Mouse (Mus musculus) forebrain, embryonic 14.5 days (tissue): ENCODE results near the gene Bpifb4. TPM values are rescaled to one million over a fixed set of nuclear protein-coding genes. Genes with fewer than 3 reads are reported as not detected.

Source experiments
- ATAC-seq: fragments of 200-750 bp; cut with Nextera tagmentation; 2 replicates; pipeline ENCODE4 v1.8.0; 2017; ENCODE audit warnings: mild to moderate bottlenecking, moderate library complexity
- DNase-seq: peaks from one replicate; pipeline ENCODE4 v3.0.0-alpha.2; 2015; ENCODE audit warnings: low spot score
- H3K27ac ChIP-seq: fragments of 300-500 bp; sonication (generic); 2 replicates; pipeline ENCODE4 v1.5.1; 2014; ENCODE audit warnings: low read depth, mild to moderate bottlenecking, control low read depth, low read length, moderate library complexity
- H3K27me3 ChIP-seq: fragments of 300-500 bp; sonication (generic); replicated peaks from 2 replicates; pipeline ENCODE4 v1.6.1; 2014; ENCODE audit warnings: low read length, control low read depth, mixed read lengths; ENCODE audit not compliant: control insufficient read depth, insufficient read depth
- H3K36me3 ChIP-seq: fragments of 300-500 bp; sonication (generic); 2 replicates; pipeline ENCODE4 v1.6.1; 2014; ENCODE audit warnings: low read length, control low read depth; ENCODE audit not compliant: control insufficient read depth, insufficient read depth
- H3K4me1 ChIP-seq: fragments of 300-500 bp; sonication (generic); 2 replicates; pipeline ENCODE4 v1.6.1; 2014; ENCODE audit warnings: antibody characterized with exemption, low read length, control low read depth; ENCODE audit not compliant: control insufficient read depth, insufficient read depth
- H3K4me2 ChIP-seq: fragments of 300-500 bp; sonication (generic); 2 replicates; pipeline ENCODE4 v1.6.1; 2014; ENCODE audit warnings: mild to moderate bottlenecking, control low read depth, low read length
- H3K4me3 ChIP-seq: fragments of 300-500 bp; sonication (generic); 2 replicates; pipeline ENCODE4 v1.5.1; 2014; ENCODE audit warnings: low read depth, low read length, control low read depth
- H3K9ac ChIP-seq: fragments of 300-500 bp; sonication (generic); 2 replicates; pipeline ENCODE4 v1.6.1; 2014; ENCODE audit warnings: mild to moderate bottlenecking, low read length, control low read depth, moderate library complexity
- H3K9me3 ChIP-seq: fragments of 300-500 bp; sonication (generic); replicated peaks from 2 replicates; pipeline ENCODE4 v1.6.1; 2016; ENCODE audit warnings: low read length, control low read depth, mixed read lengths; ENCODE audit not compliant: control insufficient read depth
- WGBS: fragments of 180-500 bp; shearing (Covaris S2); extraction: QIAGEN DNeasy Blood & Tissue Kit; methylation state at CpG from one replicate; pipeline ENCODE4 v1.1.7; 2014; 5-methylcytosine and 5-hydroxymethylcytosine counted together
- polyA plus RNA-seq: library from polyadenylated mRNA; unstranded; fragments of >200 nt; fragmentation: Nextera tagmentation; extraction: Ambion mirVana; gene quantifications from 2 replicates; pipeline ENCODE4 v1.2.1, GENCODE M21; 2014

The Bpifb4 gene
- polyA plus RNA-seq, 1 experiment from 2014 or later, result not detected

DNA sequence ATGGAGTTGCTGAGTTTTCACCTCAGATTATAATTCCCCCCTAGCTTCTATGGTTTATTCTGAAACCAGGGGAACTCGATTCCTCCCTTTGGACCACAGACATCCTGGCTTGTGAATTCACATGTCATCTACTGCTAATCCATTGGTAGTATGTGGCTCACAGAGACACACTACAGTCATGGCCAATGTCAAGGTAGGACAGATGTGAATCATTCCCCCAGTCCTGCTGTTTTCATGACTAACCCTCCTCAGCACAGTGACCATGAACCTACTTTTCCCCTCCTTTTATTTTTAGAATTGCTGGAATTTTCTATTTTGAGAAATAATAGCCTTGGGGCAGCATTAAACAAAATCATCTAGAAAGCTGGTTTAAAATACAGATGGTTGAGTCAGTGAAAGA, 69.4 kb downstream of the Bpifb4 start:
- H3K4me3 ChIP-seq, result no peak overlapping the region
- no peak overlapping the region for H3K4me2 ChIP-seq
- 88% methylated on average over 1 of the region's 1 CpGs for WGBS
- no peak for ATAC-seq
- no peak for DNase-seq
- H3K9ac ChIP-seq, result no peak overlapping the region
- H3K27me3 ChIP-seq, result no peaks in the 10 kb centered on the region
- no peak overlapping the region for H3K27ac ChIP-seq
- no peaks in the 10 kb centered on the region for H3K36me3 ChIP-seq
- no peaks in the 10 kb centered on the region for H3K4me1 ChIP-seq
- no peaks in the 10 kb centered on the region for H3K9me3 ChIP-seq

DNA sequence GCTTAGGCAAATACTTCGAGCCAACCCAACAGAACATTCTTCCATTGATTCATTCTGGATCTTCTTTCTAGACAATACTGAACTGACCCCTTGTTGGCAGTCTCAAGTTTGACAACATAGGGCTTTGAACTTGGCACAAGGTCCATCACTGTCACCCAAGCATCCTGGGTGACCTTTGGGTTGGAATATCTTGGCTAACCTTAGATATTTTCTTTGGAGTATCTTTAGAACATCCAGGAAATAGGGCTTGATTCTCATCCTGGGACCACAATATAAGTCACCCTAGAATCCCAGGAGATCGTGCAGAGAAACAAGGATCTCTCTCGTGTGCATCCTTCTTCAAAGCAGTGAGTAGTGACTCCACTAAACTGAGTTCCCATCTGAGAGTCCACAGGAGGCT, 70.0 kb downstream of the Bpifb4 start, which contains the start of gene Bpifa2:
Gene Bpifa2, plus strand, starts transcription at position 301 of the 400 bp plus-strand sequence.
- DNase-seq, result no peak
- H3K27ac ChIP-seq, result no peak within 1 kb of the TSS
- H3K4me1 ChIP-seq, result no peaks in the 10 kb centered on the region
- no peak within 1 kb of the TSS for H3K9ac ChIP-seq
- H3K4me3 ChIP-seq, result no peak within 1 kb of the TSS
- WGBS, result 88% methylated on average over 3 of the region's 3 CpGs
- no peak for ATAC-seq
- H3K36me3 ChIP-seq, result no peaks in the 10 kb centered on the region
- no peaks in the 10 kb centered on the region for H3K27me3 ChIP-seq
- no peak within 1 kb of the TSS for H3K4me2 ChIP-seq
- no peaks in the 10 kb centered on the region for H3K9me3 ChIP-seq

Other genes starting within 250 kb of the Bpifb4 start
- 0.08 and 0.16 TPM in 2 replicates for gene Dnmt3c, start 241.6 kb upstream of the Bpifb4 start, polyA plus RNA-seq
- 384 and 427 TPM in 2 replicates for gene Mapre1, start 196.9 kb upstream of the Bpifb4 start, polyA plus RNA-seq
- gene Efcab8, start 158.3 kb upstream of the Bpifb4 start, polyA plus RNA-seq, result not detected in 2 replicates
- not detected in 2 replicates for gene Sun5, start 67.1 kb upstream of the Bpifb4 start, polyA plus RNA-seq
- not detected in 2 replicates for gene Bpifb2, start 63.2 kb upstream of the Bpifb4 start, polyA plus RNA-seq
- not detected in 2 replicates for gene Bpifb6, start 37.8 kb upstream of the Bpifb4 start, polyA plus RNA-seq
- not detected in 2 replicates for gene Bpifb3, start 20.0 kb upstream of the Bpifb4 start, polyA plus RNA-seq
- not detected in 2 replicates for gene Bpifa6, start 36.7 kb downstream of the Bpifb4 start, polyA plus RNA-seq
- not detected in 2 replicates for gene Bpifa2, start 70.1 kb downstream of the Bpifb4 start, polyA plus RNA-seq
- gene Bpifa3, start 192.1 kb downstream of the Bpifb4 start, polyA plus RNA-seq, result not detected in 2 replicates
- not detected in 2 replicates for gene Bpifa1, start 204.7 kb downstream of the Bpifb4 start, polyA plus RNA-seq
- not detected in 2 replicates for gene Bpifa5, start 224.4 kb downstream of the Bpifb4 start, polyA plus RNA-seq